Mouse (Mus musculus): ENCODE data around the gene Gm20388. TPM values are rescaled to one million over a fixed set of nuclear protein-coding genes. Genes with fewer than 3 reads are reported as not detected.

Gm20388 gene
- polyA plus RNA-seq, 2 experiments, result 8.5 TPM; not detected in 1

- TF ChIP-seq EP300 (IDR thresholded peaks at IDR 0.05; ENCODE audit: low read depth), result no peak
- no peak for TF ChIP-seq CTCF (IDR thresholded peaks at IDR 0.05; ENCODE audit: low read depth)
- 44% methylated on average over 5 of the region's 5 CpGs for WGBS (ENCODE audit: insufficient replicate concordance)
Observed at GRCm38 (mm10) chr8:122252366-122252765, 2341.7 kb downstream of the Gm20388 start.

GRCm38 (mm10) chr8:122259351-122259750 is 2348.7 kb downstream of the Gm20388 start:
- ATAC-seq (ENCODE audit: insufficient read depth) (peak; percentile 34; the same call in 1 of the 2 replicates), DNase-seq (ENCODE audit: low read depth in 3 of 3, low spot score in 3 of 3) (peak in 2 of 3 experiments; percentile 44 to 47)
- TF ChIP-seq CTCF (IDR thresholded peaks at IDR 0.05; ENCODE audit: low read depth), result peak; percentile 99
- TF ChIP-seq EP300 (IDR thresholded peaks at IDR 0.05; ENCODE audit: low read depth), result no peak
- Histone ChIP-seq H3K4me1 (replicated peaks; ENCODE audit: control insufficient read depth in 2 of 2, insufficient read depth in 2 of 2, low read length in 1 of 2) (no peaks in the 10 kb centered on the region), H3K4me3 (ENCODE audit: insufficient read depth in 1 of 2, low read depth in 2 of 2, low read length in 2 of 2) (no peak overlapping the region), H3K9ac (replicated peaks) (no peak overlapping the region), H3K27ac (no peak overlapping the region), H3K36me3 (replicated peaks; ENCODE audit: control insufficient read depth, insufficient read depth, low read depth) (no peaks in the 10 kb centered on the region), H3K9me3 (ENCODE audit: control insufficient read depth, low read length) (no peaks in the 10 kb centered on the region), H3K27me3 (ENCODE audit: control insufficient read depth, insufficient read depth, low read length) (peaks cover 9% of the 10 kb centered on the region), H3K4me2 (ENCODE audit: low read depth) (no peak overlapping the region)
- WGBS (ENCODE audit: insufficient replicate concordance), result 60% methylated on average over 2 of the region's 2 CpGs

More at GRCm38 (mm10) chr8:122252366-122252765, 2341.7 kb downstream of the Gm20388 start:
- Histone ChIP-seq H3K4me2 (ENCODE audit: low read depth) (no peak overlapping the region), H3K9ac (replicated peaks) (no peak overlapping the region), H3K4me1 (replicated peaks; ENCODE audit: control insufficient read depth in 2 of 2, insufficient read depth in 2 of 2, low read length in 1 of 2) (no peaks in the 10 kb centered on the region), H3K9me3 (ENCODE audit: control insufficient read depth, low read length) (no peaks in the 10 kb centered on the region), H3K27me3 (ENCODE audit: control insufficient read depth, insufficient read depth, low read length) (no peaks in the 10 kb centered on the region), H3K27ac (no peak overlapping the region), H3K36me3 (replicated peaks; ENCODE audit: control insufficient read depth, insufficient read depth, low read depth) (no peaks in the 10 kb centered on the region), H3K4me3 (ENCODE audit: insufficient read depth in 1 of 2, low read depth in 2 of 2, low read length in 2 of 2) (no peak overlapping the region)
- ATAC-seq (ENCODE audit: insufficient read depth), result no peak
- DNase-seq (ENCODE audit: low read depth in 3 of 3, low spot score in 3 of 3), result no peak

- H3K4me1 ChIP-seq (replicated peaks; ENCODE audit: control insufficient read depth in 2 of 2, insufficient read depth in 2 of 2, low read length in 1 of 2), result no peaks in the 10 kb centered on the region
- no peak for ATAC-seq (ENCODE audit: insufficient read depth)
- H3K9ac ChIP-seq (replicated peaks), result no peak overlapping the region
- peaks cover 9% of the 10 kb centered on the region for H3K27me3 ChIP-seq (ENCODE audit: control insufficient read depth, insufficient read depth, low read length)
- H3K36me3 ChIP-seq (replicated peaks; ENCODE audit: control insufficient read depth, insufficient read depth, low read depth), result no peaks in the 10 kb centered on the region
- TF ChIP-seq CTCF (IDR thresholded peaks at IDR 0.05; ENCODE audit: low read depth) (0 out of 2 replicates have a peak, but pooled peaks have one; percentile 14), EP300 (IDR thresholded peaks at IDR 0.05; ENCODE audit: low read depth) (no peak)
- WGBS (ENCODE audit: insufficient replicate concordance), result 59% methylated on average over 9 of the region's 9 CpGs
- no peak overlapping the region for H3K4me2 ChIP-seq (ENCODE audit: low read depth)
- DNase-seq (ENCODE audit: low read depth in 3 of 3, low spot score in 3 of 3), result no peak
- no peak overlapping the region for H3K27ac ChIP-seq
- no peaks in the 10 kb centered on the region for H3K9me3 ChIP-seq (ENCODE audit: control insufficient read depth, low read length)
- H3K4me3 ChIP-seq (ENCODE audit: insufficient read depth in 1 of 2, low read depth in 2 of 2, low read length in 2 of 2), result no peak overlapping the region
Observed at GRCm38 (mm10) chr8:122260755-122261154, 2350.1 kb downstream of the Gm20388 start.

DNA sequence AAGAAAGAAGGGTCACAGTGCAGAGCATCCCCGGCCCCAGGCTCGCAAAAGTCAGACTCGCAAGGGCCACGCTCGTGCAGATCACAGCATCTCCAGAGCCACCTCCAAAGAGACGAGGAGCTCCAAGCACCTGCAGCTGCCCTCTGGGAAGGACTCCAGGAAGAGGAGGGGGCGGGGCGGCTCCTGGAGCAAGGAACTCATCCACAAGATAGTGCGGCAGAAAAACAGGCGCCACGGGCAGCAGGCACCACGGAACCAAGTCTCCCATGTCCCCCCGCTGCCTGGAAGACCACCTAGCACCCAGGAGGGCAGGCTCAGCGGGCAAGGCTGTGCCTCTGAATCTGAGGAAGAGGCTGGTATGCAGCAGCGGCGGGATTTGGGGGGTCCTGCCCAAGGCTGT is 2352.2 kb downstream of the Gm20388 start:
- WGBS (ENCODE audit: insufficient replicate concordance), result 54% methylated on average over 16 of the region's 16 CpGs
- DNase-seq (ENCODE audit: low read depth in 3 of 3, low spot score in 3 of 3) (no peak), ATAC-seq (ENCODE audit: insufficient read depth) (no peak)
- Histone ChIP-seq H3K4me1 (replicated peaks; ENCODE audit: control insufficient read depth in 2 of 2, insufficient read depth in 2 of 2, low read length in 1 of 2) (no peaks in the 10 kb centered on the region), H3K4me3 (ENCODE audit: insufficient read depth in 1 of 2, low read depth in 2 of 2, low read length in 2 of 2) (no peak overlapping the region), H3K9me3 (ENCODE audit: control insufficient read depth, low read length) (no peaks in the 10 kb centered on the region), H3K27ac (no peak overlapping the region), H3K4me2 (ENCODE audit: low read depth) (no peak overlapping the region), H3K9ac (replicated peaks) (no peak overlapping the region), H3K27me3 (ENCODE audit: control insufficient read depth, insufficient read depth, low read length) (peaks cover 9% of the 10 kb centered on the region), H3K36me3 (replicated peaks; ENCODE audit: control insufficient read depth, insufficient read depth, low read depth) (no peaks in the 10 kb centered on the region)
- TF ChIP-seq CTCF (IDR thresholded peaks at IDR 0.05; ENCODE audit: low read depth), result no peak
- TF ChIP-seq EP300 (IDR thresholded peaks at IDR 0.05; ENCODE audit: low read depth), result no peak

- H3K36me3 ChIP-seq (replicated peaks; ENCODE audit: control insufficient read depth, insufficient read depth, low read depth), result no peaks in the 10 kb centered on the region
- peaks cover 0 to 4% of the 10 kb centered on the region in 2 experiments; a peak in 2 of 4 replicates for H3K4me1 ChIP-seq (replicated peaks; ENCODE audit: control insufficient read depth in 2 of 2, insufficient read depth in 2 of 2, low read length in 1 of 2)
- no peak overlapping the region for H3K4me3 ChIP-seq (ENCODE audit: insufficient read depth in 1 of 2, low read depth in 2 of 2, low read length in 2 of 2)
- TF ChIP-seq CTCF (IDR thresholded peaks at IDR 0.05; ENCODE audit: low read depth), result no peak
- no peak for TF ChIP-seq EP300 (IDR thresholded peaks at IDR 0.05; ENCODE audit: low read depth)
- DNase-seq (ENCODE audit: low read depth in 3 of 3, low spot score in 3 of 3), result no peak
- no peak overlapping the region for H3K9ac ChIP-seq (replicated peaks)
- peaks cover 9% of the 10 kb centered on the region for H3K27me3 ChIP-seq (ENCODE audit: control insufficient read depth, insufficient read depth, low read length)
- no peak overlapping the region for H3K27ac ChIP-seq
- H3K4me2 ChIP-seq (ENCODE audit: low read depth), result no peak overlapping the region
- no peaks in the 10 kb centered on the region for H3K9me3 ChIP-seq (ENCODE audit: control insufficient read depth, low read length)
- no peak for ATAC-seq (ENCODE audit: insufficient read depth)
- 14% methylated on average over 9 of the region's 9 CpGs for WGBS (ENCODE audit: insufficient replicate concordance)
Observed at GRCm38 (mm10) chr8:122264243-122264642, 2353.6 kb downstream of the Gm20388 start.

All from liver, embryonic 14.5 days (tissue).